Mouse (Mus musculus): ENCODE measurements around the gene Ccdc106. TPM values are rescaled to one million over a fixed set of nuclear protein-coding genes. Genes with fewer than 3 reads are reported as not detected.

Ccdc106 gene
- total RNA-seq, 2 experiments from 2014 or later, result not detected

Other genes with a start within 250 kb of the Ccdc106 start
- not detected for gene Fam71e2, start 249.3 kb upstream of the Ccdc106 start, total RNA-seq (2021)
- under 1 TPM in 1 of 2 experiments, not detected in 1; 0.14 TPM for gene Il11, start 237.7 kb upstream of the Ccdc106 start, total RNA-seq (2021)
- not detected for gene Tmem190, start 237.6 kb upstream of the Ccdc106 start, total RNA-seq (2021)
- gene Tmem238, start 230.9 kb upstream of the Ccdc106 start, total RNA-seq (2021), result 10 to 100 TPM in 1 of 2 experiments, 1 to 10 TPM in 1; 7.1 to 10.0 TPM
- 100 to 1,000 TPM; 582 to 601 TPM for gene Rpl28, start 227.7 kb upstream of the Ccdc106 start, total RNA-seq (2021)
- 10 to 100 TPM; 84.1 to 86.9 TPM for gene Ube2s, start 208.0 kb upstream of the Ccdc106 start, total RNA-seq (2021)
- not detected for gene Shisa7, start 175.9 kb upstream of the Ccdc106 start, total RNA-seq (2021)
- gene Isoc2b, start 150.3 kb upstream of the Ccdc106 start, total RNA-seq (2021), result 1 to 10 TPM; 6.0 to 8.2 TPM
- gene Isoc2a, start 143.4 kb upstream of the Ccdc106 start, total RNA-seq (2021), result 10 to 100 TPM; 26.9 to 32.6 TPM
- under 1 TPM; 0.18 to 0.64 TPM for gene Gm36210, start 114.0 kb upstream of the Ccdc106 start, total RNA-seq (2021)
- 1 to 10 TPM; 8.7 to 8.9 TPM for gene Zfp628, start 105.3 kb upstream of the Ccdc106 start, total RNA-seq (2021)
- 1 to 10 TPM; 3.2 to 4.6 TPM for gene Nat14, start 98.5 kb upstream of the Ccdc106 start, total RNA-seq (2021)
- gene Ssc5d, start 94.8 kb upstream of the Ccdc106 start, total RNA-seq (2021), result 1 to 10 TPM; 3.9 to 4.7 TPM
- gene Sbk2, start 56.1 kb upstream of the Ccdc106 start, total RNA-seq (2021), result 100 to 1,000 TPM in 1 of 2 experiments, 10 to 100 TPM in 1; 37.4 to 119 TPM
- 10 to 100 TPM in 1 of 2 experiments, 1 to 10 TPM in 1; 1.8 to 15.5 TPM for gene Sbk3, start 49.4 kb upstream of the Ccdc106 start, total RNA-seq (2021)
- gene Zfp579, start 24.4 kb upstream of the Ccdc106 start, total RNA-seq (2021), result 10 to 100 TPM in 1 of 2 experiments, 1 to 10 TPM in 1; 8.7 to 13.9 TPM
- gene Zfp524, start 6.1 kb upstream of the Ccdc106 start, total RNA-seq (2021), result 1 to 10 TPM; 8.0 to 8.5 TPM
- gene Fiz1, start 5.9 kb upstream of the Ccdc106 start, total RNA-seq (2021), result 10 to 100 TPM; 19.0 to 24.4 TPM
- gene Gm44973, start 5.1 kb upstream of the Ccdc106 start, total RNA-seq (2021), result not detected
- gene Zfp865, start 177 bp upstream of the Ccdc106 start, total RNA-seq (2021), result 10 to 100 TPM; 12.4 to 13.2 TPM
- not detected for gene 4632433K11Rik, start 13.6 kb downstream of the Ccdc106 start, total RNA-seq (2021)
- gene Zfp784, start 17.9 kb downstream of the Ccdc106 start, total RNA-seq (2021), result 1 to 10 TPM; 2.7 to 2.8 TPM
- 1 to 10 TPM; 2.4 to 3.7 TPM for gene Zfp580, start 31.0 kb downstream of the Ccdc106 start, total RNA-seq (2021)
- gene U2af2, start 41.6 kb downstream of the Ccdc106 start, total RNA-seq (2021), result 10 to 100 TPM; 39.0 to 49.6 TPM
- 100 to 1,000 TPM; 161 to 183 TPM for gene Epn1, start 59.7 kb downstream of the Ccdc106 start, total RNA-seq (2021)
- gene Rfpl4, start 96.4 kb downstream of the Ccdc106 start, total RNA-seq (2021), result not detected
- 1 to 10 TPM; 2.1 to 2.6 TPM for gene Rasl2-9, start 105.4 kb downstream of the Ccdc106 start, total RNA-seq (2021)
- not detected for gene Vmn1r55, start 129.1 kb downstream of the Ccdc106 start, total RNA-seq (2021)
- gene Vmn1r56, start 176.2 kb downstream of the Ccdc106 start, total RNA-seq (2021), result not detected
- gene Vmn1r57, start 197.9 kb downstream of the Ccdc106 start, total RNA-seq (2021), result not detected